Mouse (Mus musculus) left cerebral cortex, adult 8-10 months (tissue): ENCODE data around the gene Myadml2. TPM values are rescaled to one million over a fixed set of nuclear protein-coding genes. Genes with fewer than 3 reads are reported as not detected.
A peak's percentile ranks its signal among the peaks of the same experiment; 100 is the strongest.

Experiments
- DNase-seq, 2 experiments: peaks; one replicate each; pipeline ENCODE4 v3.0.0; 2022; ENCODE audit warnings: low spot score in 2 of 2
- microRNA-seq, 2 experiments: library from miRNA; unstranded; fragments of <30 nt; microRNA quantifications; one replicate each; pipeline ENCODE4 v1.2.0; 2022
- total RNA-seq, 4 experiments: library from RNA; stranded (reverse); gene quantifications; 2 replicates each; pipeline ENCODE4 v1.2.4; 2022

Gene Myadml2
- total RNA-seq, 4 experiments from 2014 or later = 9.3 to 12.0 (median 10.7) TPM

GRCm38 (mm10) chr11:120612763-120613162, 35.2 kb downstream of the Myadml2 start:
- peak in 1 of 2 experiments; percentile 42 for DNase-seq

- no peak for DNase-seq
Measured at GRCm38 (mm10) chr11:120610477-120611046, 37.4 kb downstream of the Myadml2 start.

GRCm38 (mm10) chr11:120609250-120609649, 38.7 kb downstream of the Myadml2 start:
- no peak for DNase-seq

GRCm38 (mm10) chr11:120608241-120609034, 39.5 kb downstream of the Myadml2 start, which contains the start of gene Npb:
Npb (plus strand) TSS chr11:120608477.
- DNase-seq = no peak

- no peak for DNase-seq
Measured at GRCm38 (mm10) chr11:120606764-120607163, 41.2 kb downstream of the Myadml2 start.

GRCm38 (mm10) chr11:120605667-120606066, 42.3 kb downstream of the Myadml2 start:
- no peak for DNase-seq

GRCm38 (mm10) chr11:120603545-120603944, 44.4 kb downstream of the Myadml2 start:
- DNase-seq = no peak

GRCm38 (mm10) chr11:120600716-120601115, 47.2 kb downstream of the Myadml2 start:
- no peak for DNase-seq

- DNase-seq = no peak
Measured at GRCm38 (mm10) chr11:120598990-120599549, 48.9 kb downstream of the Myadml2 start.

GRCm38 (mm10) chr11:120598283-120598989, 49.5 kb downstream of the Myadml2 start, which contains the start of the genes Alyref and Anapc11:
Alyref (minus strand) TSS chr11:120598365.
Anapc11 (plus strand) TSS chr11:120598421.
- peak; percentile 83 to 89 for DNase-seq

- DNase-seq = no peak
Measured at GRCm38 (mm10) chr11:120597240-120598235, 50.4 kb downstream of the Myadml2 start.

Small RNA genes lying within 50 kb of the gene (microRNA-seq; reads per million reads assigned to microRNA genes)
- 0.63 to 2.4 reads per million in 2 experiments for gene Mir6936

Other genes with a start within 250 kb of the Myadml2 start
- gene Nploc4, start 210.4 kb downstream of the Myadml2 start, total RNA-seq = 10 to 100 TPM; 64.8 to 69.9 (median 68.4) TPM
- gene Tspan10, start 205.5 kb downstream of the Myadml2 start, total RNA-seq = 1 to 10 TPM in 2 of 4 experiments, not detected in 2; 2.0 to 2.4 TPM
- gene Pde6g, start 194.7 kb downstream of the Myadml2 start, total RNA-seq = under 1 TPM; 0.30 to 0.96 (median 0.41) TPM
- 10 to 100 TPM; 13.6 to 20.6 (median 17.4) TPM for gene Oxld1, start 190.1 kb downstream of the Myadml2 start, total RNA-seq
- 10 to 100 TPM; 16.8 to 25.8 (median 22.1) TPM for gene Ccdc137, start 190.0 kb downstream of the Myadml2 start, total RNA-seq
- gene Arl16, start 180.6 kb downstream of the Myadml2 start, total RNA-seq = 10 to 100 TPM; 52.6 to 63.3 (median 56.8) TPM
- 10 to 100 TPM; 63.2 to 67.7 (median 64.4) TPM for gene Mrpl12, start 163.5 kb downstream of the Myadml2 start, total RNA-seq
- gene Slc25a10, start 156.3 kb downstream of the Myadml2 start, total RNA-seq = 10 to 100 TPM; 21.2 to 25.8 (median 24.0) TPM
- gene Gcgr, start 117.5 kb downstream of the Myadml2 start, total RNA-seq = under 1 TPM in 1 of 4 experiments, not detected in 3; 0.17 TPM
- gene Mcrip1, start 98.4 kb downstream of the Myadml2 start, total RNA-seq = 10 to 100 TPM; 71.6 to 75.9 (median 74.1) TPM
- not detected for gene Ppp1r27, start 97.0 kb downstream of the Myadml2 start, total RNA-seq
- gene P4hb, start 74.9 kb downstream of the Myadml2 start, total RNA-seq = 100 to 1,000 TPM; 110 to 142 (median 130) TPM
- 100 to 1,000 TPM; 307 to 323 (median 320) TPM for gene Arhgdia, start 66.5 kb downstream of the Myadml2 start, total RNA-seq
- gene Alyref, start 49.8 kb downstream of the Myadml2 start, total RNA-seq = 10 to 100 TPM; 47.7 to 64.6 (median 51.9) TPM
- gene Anapc11, start 49.7 kb downstream of the Myadml2 start, total RNA-seq = 100 to 1,000 TPM in 2 of 4 experiments, 10 to 100 TPM in 2; 98.1 to 101 (median 99.4) TPM
- gene Npb, start 39.7 kb downstream of the Myadml2 start, total RNA-seq = 1 to 10 TPM in 2 of 4 experiments, not detected in 2; 1.1 to 1.8 TPM
- gene Pcyt2, start 30.2 kb downstream of the Myadml2 start, total RNA-seq = 100 to 1,000 TPM; 109 to 140 (median 124) TPM
- 10 to 100 TPM; 30.5 to 45.3 (median 34.7) TPM for gene Sirt7, start 22.9 kb downstream of the Myadml2 start, total RNA-seq
- 10 to 100 TPM; 66.8 to 77.2 (median 73.1) TPM for gene Mafg, start 14.6 kb downstream of the Myadml2 start, total RNA-seq
- 1 to 10 TPM; 1.5 to 2.3 (median 1.8) TPM for gene Pycr1, start 4.4 kb downstream of the Myadml2 start, total RNA-seq
- gene Notum, start 13.0 kb upstream of the Myadml2 start, total RNA-seq = 1 to 10 TPM; 2.1 to 7.1 (median 4.0) TPM
- 10 to 100 TPM; 57.0 to 64.7 (median 61.2) TPM for gene Aspscr1, start 24.8 kb upstream of the Myadml2 start, total RNA-seq
- 10 to 100 TPM; 19.2 to 23.3 (median 22.2) TPM for gene Cenpx, start 65.6 kb upstream of the Myadml2 start, total RNA-seq
- 10 to 100 TPM; 39.8 to 56.7 (median 51.2) TPM for gene Lrrc45, start 65.8 kb upstream of the Myadml2 start, total RNA-seq
- gene Rac3, start 73.3 kb upstream of the Myadml2 start, total RNA-seq = 10 to 100 TPM; 39.2 to 40.0 (median 39.6) TPM
- gene Dcxr, start 79.1 kb upstream of the Myadml2 start, total RNA-seq = 10 to 100 TPM in 2 of 4 experiments, 1 to 10 TPM in 2; 7.9 to 12.9 (median 9.4) TPM
- 1 to 10 TPM in 3 of 4 experiments, under 1 TPM in 1; 0.99 to 2.7 (median 1.9) TPM for gene Cbr2, start 84.0 kb upstream of the Myadml2 start, total RNA-seq
- gene Hmga1b, start 114.6 kb upstream of the Myadml2 start, total RNA-seq = 10 to 100 TPM; 23.0 to 43.0 (median 30.6) TPM
- gene Rfng, start 136.0 kb upstream of the Myadml2 start, total RNA-seq = 10 to 100 TPM; 49.0 to 56.6 (median 52.3) TPM
- gene Gps1, start 136.1 kb upstream of the Myadml2 start, total RNA-seq = 100 to 1,000 TPM; 142 to 151 (median 146) TPM
- 10 to 100 TPM; 41.4 to 47.9 (median 46.1) TPM for gene Dus1l, start 148.2 kb upstream of the Myadml2 start, total RNA-seq
- 100 to 1,000 TPM; 176 to 199 (median 193) TPM for gene Fasn, start 176.4 kb upstream of the Myadml2 start, total RNA-seq